Mouse (Mus musculus): Measurements from ENCODE around the gene Zkscan1. TPM values are rescaled to one million over a fixed set of nuclear protein-coding genes. Genes with fewer than 3 reads are reported as not detected.

Zkscan1 gene
- polyA plus RNA-seq, 1 experiment from 2014 or later: 24.7 TPM

- H3K9me3 ChIP-seq (replicated peaks): no peaks in the 10 kb centered on the region
- no peak for ATAC-seq
- H3K27ac ChIP-seq: no peak overlapping the region
- H3K4me1 ChIP-seq: no peaks in the 10 kb centered on the region
- H3K27me3 ChIP-seq: no peaks in the 10 kb centered on the region
- no peak overlapping the region for H3K4me3 ChIP-seq
- H3K4me2 ChIP-seq: no peak overlapping the region
- WGBS: 96% methylated on average over 5 of the region's 5 CpGs
- H3K9ac ChIP-seq: no peak overlapping the region
- peaks cover 80% of the 10 kb centered on the region for H3K36me3 ChIP-seq (ENCODE audit: poor library complexity, severe bottlenecking)
Observed at GRCm38 (mm10) chr5:138132425-138133064, 47.7 kb downstream of the Zkscan1 start.

DNA sequence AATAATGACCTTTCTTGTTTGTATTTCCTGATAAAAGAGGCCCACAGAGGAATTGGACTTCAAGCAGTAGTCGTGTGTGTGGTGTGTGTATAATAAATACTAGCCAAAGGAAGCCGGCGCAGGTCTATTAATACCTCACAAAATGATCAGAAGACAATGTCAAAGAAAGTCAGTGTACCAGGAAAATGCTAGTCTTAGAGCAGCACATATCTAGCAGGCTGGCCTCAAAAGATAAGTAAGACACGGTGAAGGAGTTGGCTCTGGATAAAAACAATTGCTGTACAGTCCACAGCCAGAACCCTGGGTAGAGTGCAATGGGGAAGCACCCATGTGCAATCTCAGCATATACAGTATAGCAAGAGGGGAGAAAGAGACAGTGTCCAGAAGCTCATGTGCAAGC lies 52.4 kb downstream of the Zkscan1 start:
- no peak overlapping the region for H3K4me3 ChIP-seq
- no peaks in the 10 kb centered on the region for H3K4me1 ChIP-seq
- ATAC-seq: no peak
- H3K4me2 ChIP-seq: no peak overlapping the region
- no peak overlapping the region for H3K27ac ChIP-seq
- no peak overlapping the region for H3K9ac ChIP-seq
- H3K27me3 ChIP-seq: no peaks in the 10 kb centered on the region
- no peaks in the 10 kb centered on the region for H3K9me3 ChIP-seq (replicated peaks)
- WGBS: 91% methylated on average over 4 of the region's 4 CpGs
- H3K36me3 ChIP-seq (ENCODE audit: poor library complexity, severe bottlenecking): peaks cover 61% of the 10 kb centered on the region

GRCm38 (mm10) chr5:138137935-138138549 lies 53.2 kb downstream of the Zkscan1 start:
- H3K27ac ChIP-seq: no peak overlapping the region
- ATAC-seq: peak; percentile 61
- 66% methylated on average over 8 of the region's 8 CpGs for WGBS

DNA sequence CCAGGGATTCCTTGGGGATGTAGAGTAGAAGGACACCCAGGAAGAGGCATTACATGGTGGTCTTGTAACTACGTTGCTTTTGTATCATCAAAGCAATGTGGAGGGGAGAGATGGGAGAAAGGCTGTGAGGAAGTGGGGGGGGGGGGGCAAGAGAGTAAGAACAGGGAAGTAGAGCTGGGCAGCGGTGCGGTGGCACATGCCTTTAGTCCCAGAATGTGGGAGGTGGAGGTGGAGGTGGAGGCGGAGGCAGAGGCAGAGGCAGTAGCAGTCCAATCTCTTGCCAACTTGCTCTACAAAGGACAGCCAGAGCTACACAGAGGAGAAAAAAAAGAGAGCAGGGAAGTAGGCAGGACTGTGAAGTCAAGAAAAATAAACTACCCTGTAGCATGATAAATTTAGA lies 53.7 kb downstream of the Zkscan1 start:
- peaks cover 59% of the 10 kb centered on the region for H3K36me3 ChIP-seq (ENCODE audit: poor library complexity, severe bottlenecking)
- no peak overlapping the region for H3K27ac ChIP-seq
- no peak overlapping the region for H3K4me3 ChIP-seq
- 93% methylated on average over 4 of the region's 4 CpGs for WGBS
- no peak overlapping the region for H3K9ac ChIP-seq
- no peaks in the 10 kb centered on the region for H3K27me3 ChIP-seq
- no peak overlapping the region for H3K4me2 ChIP-seq
- no peaks in the 10 kb centered on the region for H3K4me1 ChIP-seq
- no peak for ATAC-seq
- H3K9me3 ChIP-seq (replicated peaks): no peaks in the 10 kb centered on the region

More at GRCm38 (mm10) chr5:138137935-138138549, 53.2 kb downstream of the Zkscan1 start:
- Histone ChIP-seq H3K36me3 (ENCODE audit: poor library complexity, severe bottlenecking) (peaks cover 59% of the 10 kb centered on the region), H3K9me3 (replicated peaks) (no peaks in the 10 kb centered on the region), H3K9ac (no peak overlapping the region), H3K4me1 (no peaks in the 10 kb centered on the region), H3K4me3 (no peak overlapping the region), H3K4me2 (no peak overlapping the region), H3K27me3 (no peaks in the 10 kb centered on the region)

GRCm38 (mm10) chr5:138154390-138154789 lies 69.5 kb downstream of the Zkscan1 start:
- WGBS: 87% methylated on average over 3 of the region's 3 CpGs
- no peak overlapping the region; the same call in 1 of the 2 replicates for H3K27ac ChIP-seq
- ATAC-seq: no peak
- H3K4me1 ChIP-seq: peaks cover 12% of the 10 kb centered on the region
- H3K9me3 ChIP-seq (replicated peaks): no peaks in the 10 kb centered on the region
- peak overlapping the region; percentile 86 for H3K4me3 ChIP-seq
- H3K4me2 ChIP-seq: peak overlapping the region; percentile 76
- peaks cover 34% of the 10 kb centered on the region for H3K36me3 ChIP-seq (ENCODE audit: poor library complexity, severe bottlenecking)
- H3K27me3 ChIP-seq: no peaks in the 10 kb centered on the region
- H3K9ac ChIP-seq: peak overlapping the region; percentile 96

DNA sequence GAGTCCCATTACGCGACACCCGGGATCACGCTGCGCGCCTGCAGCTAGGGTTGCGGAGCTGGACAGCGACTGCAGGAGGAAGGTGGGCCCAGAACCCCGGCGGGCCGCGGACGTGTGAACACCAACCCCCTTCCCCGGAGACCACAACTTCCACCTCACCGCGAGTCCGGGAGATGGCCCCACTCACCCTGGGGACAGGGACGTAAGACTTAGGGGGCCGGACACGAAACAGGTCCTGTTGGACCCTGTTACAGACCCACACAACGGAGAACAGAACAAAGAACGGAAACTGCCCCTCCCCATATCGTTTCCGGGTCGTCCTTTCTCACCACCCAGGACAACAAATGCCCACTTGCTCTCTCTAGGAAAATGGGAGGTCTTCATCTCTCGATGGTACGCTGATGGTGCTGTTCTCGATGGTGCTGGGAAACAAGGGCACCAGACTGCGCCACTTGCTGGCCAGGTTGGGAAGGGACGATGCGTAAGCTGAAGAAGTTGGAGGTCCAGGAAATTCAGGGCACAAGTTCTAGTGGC lies 70.6 kb downstream of the Zkscan1 start, which contains the start of gene Zfp113:
Zfp113 (minus strand) TSS at position 302 of the 534 bp plus-strand sequence.
- no peaks in the 10 kb centered on the region for H3K27me3 ChIP-seq
- ATAC-seq: peak; percentile 97
- H3K9ac ChIP-seq: peak within 1 kb of the TSS; percentile 96
- H3K4me1 ChIP-seq: peaks cover 12% of the 10 kb centered on the region
- peak within 1 kb of the TSS; percentile 86 for H3K4me3 ChIP-seq
- H3K36me3 ChIP-seq (ENCODE audit: poor library complexity, severe bottlenecking): peaks cover 29% of the 10 kb centered on the region
- peak within 1 kb of the TSS; percentile 94 for H3K27ac ChIP-seq
- H3K4me2 ChIP-seq: peak within 1 kb of the TSS; percentile 76
- WGBS: under 1% methylated on average over 31 of the region's 31 CpGs
- H3K9me3 ChIP-seq (replicated peaks): no peaks in the 10 kb centered on the region

Other genes starting within 250 kb of the Zkscan1 start
- 0.43 and 1.3 TPM in 2 replicates for gene Pilra, start 248.8 kb upstream of the Zkscan1 start, polyA plus RNA-seq (2015; fragmentation: Nextera tagmentation; extraction: Ambion mirVana)
- not detected in 2 replicates for gene Pilrb1, start 227.0 kb upstream of the Zkscan1 start, polyA plus RNA-seq (2015; fragmentation: Nextera tagmentation; extraction: Ambion mirVana)
- not detected in 2 replicates for gene Pilrb2, start 213.3 kb upstream of the Zkscan1 start, polyA plus RNA-seq (2015; fragmentation: Nextera tagmentation; extraction: Ambion mirVana)
- gene Cyp3a13, start 163.5 kb upstream of the Zkscan1 start, polyA plus RNA-seq (2015; fragmentation: Nextera tagmentation; extraction: Ambion mirVana): not detected in 2 replicates
- 0.04 TPM in 1 of 2 replicates, not detected in the other for gene Gjc3, start 122.0 kb upstream of the Zkscan1 start, polyA plus RNA-seq (2015; fragmentation: Nextera tagmentation; extraction: Ambion mirVana)
- gene Azgp1, start 103.6 kb upstream of the Zkscan1 start, polyA plus RNA-seq (2015; fragmentation: Nextera tagmentation; extraction: Ambion mirVana): not detected in 2 replicates
- not detected in 2 replicates for gene Smok3a, start 63.8 kb upstream of the Zkscan1 start, polyA plus RNA-seq (2015; fragmentation: Nextera tagmentation; extraction: Ambion mirVana)
- gene Smok3b, start 63.7 kb upstream of the Zkscan1 start, polyA plus RNA-seq (2015; fragmentation: Nextera tagmentation; extraction: Ambion mirVana): not detected in 2 replicates
- gene Smok3c, start 31.9 kb upstream of the Zkscan1 start, polyA plus RNA-seq (2015; fragmentation: Nextera tagmentation; extraction: Ambion mirVana): not detected in 2 replicates
- 111 and 123 TPM in 2 replicates for gene Zscan21, start 31.8 kb downstream of the Zkscan1 start, polyA plus RNA-seq (2015; fragmentation: Nextera tagmentation; extraction: Ambion mirVana)
- gene Zfp113, start 70.7 kb downstream of the Zkscan1 start, polyA plus RNA-seq (2015; fragmentation: Nextera tagmentation; extraction: Ambion mirVana): 46.1 and 49.5 TPM in 2 replicates
- 308 and 315 TPM in 2 replicates for gene Cops6, start 76.0 kb downstream of the Zkscan1 start, polyA plus RNA-seq (2015; fragmentation: Nextera tagmentation; extraction: Ambion mirVana)
- gene Ap4m1, start 86.9 kb downstream of the Zkscan1 start, polyA plus RNA-seq (2015; fragmentation: Nextera tagmentation; extraction: Ambion mirVana): 29.2 and 29.7 TPM in 2 replicates
- 258 and 276 TPM in 2 replicates for gene Mcm7, start 87.3 kb downstream of the Zkscan1 start, polyA plus RNA-seq (2015; fragmentation: Nextera tagmentation; extraction: Ambion mirVana)
- gene Taf6, start 102.4 kb downstream of the Zkscan1 start, polyA plus RNA-seq (2015; fragmentation: Nextera tagmentation; extraction: Ambion mirVana): 115 and 121 TPM in 2 replicates
- 48.1 and 48.2 TPM in 2 replicates for gene Cnpy4, start 102.4 kb downstream of the Zkscan1 start, polyA plus RNA-seq (2015; fragmentation: Nextera tagmentation; extraction: Ambion mirVana)
- 10.8 and 12.2 TPM in 2 replicates for gene Mblac1, start 109.2 kb downstream of the Zkscan1 start, polyA plus RNA-seq (2015; fragmentation: Nextera tagmentation; extraction: Ambion mirVana)
- gene Nxpe5, start 140.8 kb downstream of the Zkscan1 start, polyA plus RNA-seq (2015; fragmentation: Nextera tagmentation; extraction: Ambion mirVana): not detected in 2 replicates
- 67.4 TPM in 2 replicates for gene Lamtor4, start 170.4 kb downstream of the Zkscan1 start, polyA plus RNA-seq (2015; fragmentation: Nextera tagmentation; extraction: Ambion mirVana)
- gene BC037034, start 178.9 kb downstream of the Zkscan1 start, polyA plus RNA-seq (2015; fragmentation: Nextera tagmentation; extraction: Ambion mirVana): 9.1 and 10.0 TPM in 2 replicates
- gene Gal3st4, start 187.8 kb downstream of the Zkscan1 start, polyA plus RNA-seq (2015; fragmentation: Nextera tagmentation; extraction: Ambion mirVana): 1.6 and 2.8 TPM in 2 replicates
- 0.09 and 0.18 TPM in 2 replicates for gene Gm43720, start 194.9 kb downstream of the Zkscan1 start, polyA plus RNA-seq (2015; fragmentation: Nextera tagmentation; extraction: Ambion mirVana)
- 137 and 160 TPM in 2 replicates for gene Gpc2, start 194.9 kb downstream of the Zkscan1 start, polyA plus RNA-seq (2015; fragmentation: Nextera tagmentation; extraction: Ambion mirVana)
- gene Stag3, start 195.2 kb downstream of the Zkscan1 start, polyA plus RNA-seq (2015; fragmentation: Nextera tagmentation; extraction: Ambion mirVana): 2.4 and 2.9 TPM in 2 replicates